Mouse (Mus musculus) WW6 (cell line): Measurements from ENCODE around the gene Fam208a.
A peak's percentile ranks its signal among the peaks of the same experiment; 100 is the strongest.

Source experiments
- DNase-seq: peaks from one replicate; pipeline ENCODE4 v3.0.0-alpha.2; 2013; ENCODE audit warnings: low read depth, low spot score

The Fam208a gene

DNA sequence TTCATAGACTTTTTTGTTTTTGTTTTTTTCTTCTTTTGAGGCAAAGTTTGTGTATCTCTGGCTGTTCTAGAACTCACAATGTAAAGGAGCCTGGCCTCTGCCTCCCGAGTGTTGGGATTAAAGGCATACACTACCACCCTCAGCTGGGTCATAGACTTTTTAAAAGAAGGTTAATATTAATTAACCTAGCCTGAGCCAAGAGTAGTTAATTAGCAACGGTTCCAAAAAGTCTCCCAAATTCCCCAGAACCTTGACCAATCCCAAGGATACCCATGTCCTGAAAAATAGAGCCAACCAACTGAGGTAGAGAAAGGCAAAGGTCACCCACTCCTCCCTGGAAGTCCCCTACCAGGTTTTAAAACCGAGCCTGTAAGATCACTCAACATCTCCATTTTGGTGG is 7.8 kb upstream of the Fam208a start:
- DNase-seq, result no peak

DNA sequence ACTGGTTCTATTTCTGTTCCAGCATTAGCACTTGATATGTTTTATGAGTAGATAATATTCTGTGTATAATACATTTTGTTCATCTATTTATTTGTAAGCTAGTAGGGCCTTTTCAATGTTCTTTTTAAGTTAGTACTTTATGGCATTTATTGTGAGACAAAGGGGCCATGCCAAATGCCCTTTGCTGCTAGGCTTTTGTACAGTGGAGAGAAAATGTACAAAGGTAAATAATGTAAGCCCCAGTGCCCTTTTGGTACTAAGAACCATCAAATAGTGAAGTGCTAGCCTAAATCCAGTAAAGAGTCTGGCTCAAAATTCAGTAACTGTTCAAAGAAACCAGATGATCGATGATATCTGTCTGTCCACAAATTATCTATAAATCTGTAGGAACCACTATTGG is 6.3 kb upstream of the Fam208a start:
- no peak for DNase-seq

DNA sequence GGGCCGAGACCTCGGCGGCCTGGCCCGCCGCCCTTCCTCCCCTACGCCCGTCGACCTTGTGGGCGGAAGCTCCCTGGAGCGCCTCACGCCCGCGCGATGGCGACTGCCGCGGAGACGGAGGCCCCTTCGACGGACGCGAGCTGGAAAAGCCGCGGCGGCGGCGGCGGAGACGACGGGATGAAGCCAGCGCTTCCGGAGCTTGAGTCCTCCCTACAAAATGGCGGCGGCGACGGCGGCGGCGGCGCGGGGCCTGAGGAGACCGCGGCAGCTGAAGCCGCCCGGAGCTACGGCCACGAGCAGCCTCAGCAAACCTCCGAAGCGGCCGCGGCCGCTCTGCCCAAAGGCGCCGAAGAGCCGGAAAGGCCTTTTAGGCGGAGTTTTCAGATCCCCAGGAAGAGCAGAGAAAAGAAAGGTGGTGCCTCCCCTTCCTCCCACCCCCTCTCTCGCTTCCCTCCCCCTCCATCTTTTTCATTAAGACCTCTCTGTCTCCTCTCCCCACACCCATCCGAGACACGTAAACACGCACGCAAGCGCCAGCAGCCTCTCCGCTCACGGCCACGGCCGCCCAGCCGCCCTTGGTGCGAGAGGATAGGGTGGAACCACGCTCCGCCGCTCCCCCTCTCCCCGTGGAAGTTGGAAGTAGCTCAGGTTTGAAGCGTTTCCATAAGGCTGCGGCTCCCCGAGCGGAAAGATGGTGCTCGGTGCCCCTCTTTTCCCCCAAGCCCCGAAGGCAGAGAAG is 508 bp downstream of the Fam208a start:
- DNase-seq, result peak; percentile 34

DNA sequence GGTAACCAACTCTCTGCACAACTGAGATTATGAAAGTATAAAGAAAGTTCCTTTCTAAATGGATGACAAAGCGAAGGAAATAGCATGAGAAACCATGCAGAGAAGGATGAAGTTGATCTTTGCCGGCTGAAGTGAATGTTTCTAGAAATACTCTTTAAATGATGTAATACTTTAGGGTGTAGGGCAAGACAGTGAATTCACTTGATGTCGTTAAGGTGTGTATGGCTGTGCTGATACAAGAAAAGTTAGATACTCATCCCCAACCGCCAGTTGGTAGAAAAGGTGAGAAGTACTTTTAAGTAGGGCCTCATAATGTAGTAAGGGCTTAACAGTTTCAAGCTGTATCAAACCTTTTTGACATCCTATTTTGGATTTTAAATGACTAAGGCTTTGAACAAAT is 1.6 kb downstream of the Fam208a start:
- DNase-seq, result no peak

DNA sequence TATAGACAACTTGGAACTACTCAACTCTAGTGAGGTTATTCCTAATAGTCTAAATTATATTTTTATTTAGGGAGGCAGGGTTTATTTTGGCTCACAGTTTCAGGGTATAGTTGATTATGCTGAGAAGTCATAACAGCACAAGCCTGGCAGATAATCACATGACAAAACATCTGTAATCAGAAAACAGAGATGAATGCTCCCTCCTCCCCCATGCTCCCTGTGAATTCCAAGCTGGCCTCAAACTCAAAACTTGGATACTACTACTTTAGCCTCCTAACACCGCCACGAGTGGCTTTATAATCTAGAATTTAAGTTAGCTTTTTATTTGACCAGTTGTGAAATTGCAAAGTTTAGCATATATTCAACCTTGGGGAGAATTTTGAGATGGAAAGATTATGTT is 3.4 kb downstream of the Fam208a start:
- no peak for DNase-seq

DNA sequence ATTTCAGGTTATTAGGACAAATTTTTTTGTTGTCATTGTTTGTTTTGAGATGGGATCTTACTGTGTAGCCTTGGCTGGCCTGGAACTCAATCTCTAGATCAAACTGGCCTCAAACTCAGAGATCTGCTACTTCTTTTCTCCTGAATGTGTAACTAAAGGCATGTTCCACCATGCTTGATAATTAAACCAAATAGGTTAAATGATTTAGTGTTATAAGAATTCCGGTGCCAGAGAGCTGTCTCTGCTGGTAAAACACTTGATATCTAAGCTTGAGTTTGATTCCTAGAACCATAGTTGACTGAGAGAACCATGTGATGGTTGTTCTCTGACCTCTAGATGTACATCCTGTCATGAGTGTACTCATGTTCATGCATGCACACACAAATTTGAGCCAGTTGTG is 7.5 kb downstream of the Fam208a start:
- no peak for DNase-seq

DNA sequence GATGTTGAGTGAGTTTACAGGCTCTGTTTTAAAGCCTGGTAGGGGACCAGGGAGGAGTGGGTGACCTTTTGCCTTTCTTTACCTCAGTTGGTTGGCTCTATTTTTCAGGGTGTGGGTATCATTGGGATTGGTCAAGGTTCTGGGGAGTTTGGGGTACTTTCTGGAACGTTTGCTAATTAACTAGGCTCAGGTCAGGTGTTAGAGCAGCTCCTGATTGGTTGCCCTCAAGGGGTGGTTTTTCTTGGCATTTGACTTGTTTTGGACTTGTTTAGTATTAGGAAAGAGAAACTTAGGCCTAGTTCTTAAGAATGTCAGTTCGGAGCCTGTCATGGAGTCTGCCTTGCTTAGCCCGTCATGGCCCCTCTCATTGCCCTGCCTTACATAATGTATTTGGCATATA is 8.2 kb downstream of the Fam208a start:
- DNase-seq, result no peak

DNA sequence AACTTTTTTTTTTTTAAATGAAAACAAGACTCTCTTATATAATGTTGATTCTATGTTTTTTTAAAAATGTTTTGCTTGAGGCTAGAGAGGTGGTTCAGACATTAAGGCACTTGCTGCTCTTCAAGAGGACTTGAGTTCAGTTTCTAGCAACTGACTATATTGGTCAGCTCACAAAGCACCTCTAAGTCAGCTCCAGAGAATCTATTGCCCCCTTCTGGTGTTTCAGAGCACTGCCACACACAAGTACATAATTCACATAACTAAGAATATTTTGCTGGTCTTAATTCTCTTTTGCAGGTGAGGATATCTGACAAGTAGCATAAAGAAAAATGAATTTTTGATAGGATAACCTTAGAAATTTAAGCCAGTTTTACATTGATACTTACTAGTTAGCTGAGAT is 12.3 kb downstream of the Fam208a start:
- DNase-seq, result no peak

DNA sequence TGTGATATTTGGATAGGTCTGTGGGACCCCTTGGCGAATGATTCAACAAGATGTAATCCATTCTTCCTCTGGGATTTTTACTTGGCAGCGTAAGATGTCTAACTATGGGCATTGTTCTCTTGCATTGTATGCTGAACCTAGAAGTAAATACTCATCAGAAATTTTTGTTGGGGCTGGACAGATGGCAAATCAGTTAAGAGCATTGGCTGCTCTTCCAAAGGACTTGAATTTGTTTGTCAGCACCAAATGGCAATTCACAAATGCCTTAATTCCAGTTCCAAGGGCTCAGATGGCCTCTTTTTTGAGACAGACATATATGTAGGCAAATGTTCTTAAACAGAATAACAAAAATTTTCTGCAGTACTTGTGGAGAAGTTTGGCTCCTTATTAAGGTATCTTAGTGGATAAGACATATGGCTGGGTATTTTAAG is 16.2 kb downstream of the Fam208a start:
- no peak for DNase-seq

DNA sequence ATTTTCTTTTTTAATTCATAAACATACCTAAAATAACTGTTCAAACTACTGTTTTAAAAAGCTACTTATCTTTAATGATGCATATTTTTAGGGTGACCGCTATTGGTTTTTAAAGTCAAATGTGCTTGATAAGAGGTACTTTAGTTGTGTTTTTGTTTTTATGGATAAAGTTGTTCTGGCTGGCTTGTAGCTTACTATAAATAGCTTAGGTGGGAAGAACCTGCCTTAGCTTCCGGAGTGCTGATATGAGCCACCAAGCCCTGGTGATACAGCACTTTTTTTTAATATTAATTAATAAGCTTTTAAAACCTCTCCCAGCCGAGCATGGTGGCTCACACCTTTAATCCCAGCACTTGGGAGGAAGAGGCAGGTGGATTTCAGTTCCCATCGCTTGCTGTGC is 18.3 kb downstream of the Fam208a start:
- DNase-seq, result no peak

DNA sequence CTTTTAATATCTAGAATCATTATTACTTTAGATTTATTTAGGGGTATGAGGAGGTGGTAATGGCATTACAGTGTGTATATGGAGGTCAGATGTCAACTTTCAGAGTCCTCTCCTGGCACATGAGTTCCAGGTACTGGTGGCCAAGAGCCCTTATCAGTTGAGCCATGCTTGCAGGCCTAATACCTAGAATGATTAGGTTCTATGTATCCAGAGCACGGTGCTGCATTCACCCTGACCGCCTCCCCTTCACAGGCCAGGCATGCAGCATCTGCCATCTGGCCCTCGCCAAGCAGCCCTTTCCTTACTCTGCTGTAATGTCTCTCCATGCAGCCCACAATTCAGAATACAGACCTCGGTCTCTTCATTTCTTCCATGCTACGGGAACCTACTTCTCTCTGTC is 62.8 kb downstream of the Fam208a start:
- no peak for DNase-seq

DNA sequence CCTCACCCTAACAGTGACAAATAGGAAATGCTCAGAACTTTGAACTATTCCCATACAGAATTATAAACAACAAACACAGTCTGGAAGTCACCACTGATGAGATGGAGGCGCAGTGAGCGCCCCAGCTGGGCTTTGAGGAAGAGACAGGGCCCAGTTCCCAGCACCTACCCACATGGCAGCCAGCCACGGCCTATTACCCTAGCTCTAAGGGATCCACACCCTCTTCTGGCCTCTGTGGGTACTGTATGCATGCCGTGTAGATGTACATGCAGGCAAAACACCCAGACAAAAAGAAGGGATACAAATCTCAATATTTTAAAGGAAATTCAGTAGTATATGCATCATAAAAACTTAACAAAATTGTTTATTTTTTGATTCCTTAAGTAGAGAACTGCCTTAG is 64.9 kb downstream of the Fam208a start:
- peak; percentile 13 for DNase-seq

DNA sequence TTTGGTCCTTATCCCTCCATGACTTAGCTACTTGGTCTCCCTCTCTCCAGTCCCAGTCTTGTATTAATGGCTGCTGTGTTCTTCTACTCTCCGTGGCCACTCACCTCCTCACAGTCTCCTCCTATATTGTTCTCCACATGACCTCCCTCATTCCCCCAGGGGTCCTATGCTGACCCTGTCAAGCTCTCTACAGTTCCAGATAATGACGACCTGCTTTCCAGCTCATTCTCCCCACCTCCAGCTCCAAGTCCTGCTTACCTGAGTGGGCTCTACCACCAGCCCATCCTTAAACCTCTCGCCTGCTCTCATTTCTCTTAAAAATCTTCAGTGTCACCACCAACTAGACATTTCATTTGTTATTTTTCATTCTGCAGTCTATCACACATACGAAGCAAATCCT is 72.5 kb downstream of the Fam208a start:
- DNase-seq, result no peak

DNA sequence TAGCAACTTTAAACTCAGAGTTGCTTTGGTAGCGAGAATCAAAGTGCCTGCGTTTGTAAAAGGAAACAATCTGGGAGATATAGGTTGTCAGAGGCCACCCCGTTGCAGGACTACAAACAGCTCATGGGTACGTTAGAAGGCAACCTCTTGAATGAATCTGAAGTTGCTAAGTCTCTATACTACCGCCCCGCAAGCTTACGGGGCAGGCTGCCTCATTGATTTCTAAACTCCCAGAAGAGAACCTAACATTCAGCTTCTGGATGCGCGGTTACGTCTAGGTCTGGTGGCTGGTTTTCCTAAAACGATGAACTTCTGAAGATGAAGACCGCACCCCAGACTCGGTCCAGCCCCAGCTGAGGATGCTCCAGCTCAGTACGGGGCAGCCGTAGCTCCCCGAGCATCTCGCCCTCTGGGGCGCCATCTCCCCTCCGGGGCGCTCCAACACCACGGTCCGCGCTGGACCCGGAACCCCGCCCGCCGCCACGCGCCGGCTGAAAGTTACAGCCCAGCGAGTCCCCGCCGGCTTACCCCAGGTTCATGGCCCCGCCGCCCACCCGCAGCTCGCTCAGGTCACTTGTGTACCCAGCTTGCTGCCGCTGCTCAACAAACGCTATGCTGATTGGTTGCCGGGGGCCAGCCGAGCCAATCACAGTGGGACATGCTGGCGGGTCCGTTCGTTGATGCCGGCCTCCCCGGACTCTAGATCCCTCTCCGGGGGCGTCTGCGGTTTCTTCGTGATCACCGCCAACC is 79.4 kb downstream of the Fam208a start, which contains the start of gene Ccdc66:
Gene Ccdc66, minus strand, starts transcription at position 567 of the 750 bp plus-strand sequence.
- peak; percentile 85 for DNase-seq

DNA sequence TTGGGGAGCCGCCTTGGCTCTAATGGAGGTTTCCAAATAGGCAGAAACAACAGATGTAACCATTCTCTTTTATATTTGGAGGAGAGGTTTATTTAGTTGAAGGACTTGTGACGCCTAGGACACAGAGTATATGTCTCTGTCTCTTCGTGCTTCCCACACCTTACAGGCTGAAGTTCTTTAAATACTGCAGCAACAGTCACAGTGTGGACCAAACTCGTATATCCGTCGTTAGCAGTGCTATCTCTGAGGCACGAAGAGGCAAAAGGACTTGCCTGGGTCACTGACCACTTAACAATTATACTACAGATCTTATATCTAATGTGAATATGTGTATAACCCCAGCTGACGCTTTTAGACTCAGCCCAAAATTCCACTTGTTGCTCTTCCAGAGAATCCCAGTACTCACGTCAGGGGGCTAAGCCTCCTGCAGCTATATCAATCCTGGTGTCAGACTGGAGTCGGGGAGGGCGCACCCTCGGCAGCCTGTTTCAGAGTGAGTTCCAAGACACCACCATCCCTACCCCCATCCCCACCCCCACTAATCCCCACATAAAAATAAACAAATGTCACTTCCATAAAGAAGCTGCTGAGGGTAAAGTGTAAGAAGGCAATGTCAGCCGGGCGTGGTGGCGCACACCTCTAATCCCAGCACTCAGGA is 80.1 kb downstream of the Fam208a start:
- no peak for DNase-seq

DNA sequence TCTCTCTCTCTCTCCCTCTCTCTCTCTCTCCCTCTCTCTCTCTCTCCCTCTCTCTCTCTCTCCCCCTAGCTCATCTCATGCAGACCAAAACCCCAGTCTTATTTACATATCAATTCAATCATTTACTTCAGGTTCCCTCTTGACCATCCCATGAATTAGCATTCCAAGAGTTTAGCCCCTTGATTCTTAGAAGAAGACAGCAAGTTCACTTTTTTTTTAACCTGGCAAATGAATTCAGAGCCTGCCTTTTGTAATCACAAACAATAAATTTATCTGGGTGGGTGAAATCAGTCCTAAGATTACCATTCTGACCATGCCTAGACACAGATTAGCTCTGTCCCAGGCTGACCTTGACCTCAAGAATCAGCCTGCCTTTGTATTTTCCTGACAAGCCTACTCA is 95.9 kb downstream of the Fam208a start:
- no peak for DNase-seq
